Mouse (Mus musculus) CD4-positive, CD25-positive, alpha-beta regulatory T cell, adult 4 months (primary cell): ENCODE results near the gene Fscn2. TPM values are rescaled to one million over a fixed set of nuclear protein-coding genes. Genes with fewer than 3 reads are reported as not detected.

ENCODE experiments used
- ATAC-seq: one replicate; pipeline ENCODE4 v1.8.0; 2017
- polyA plus RNA-seq, 2 experiments: library from polyadenylated mRNA; unstranded; fragments of 100-300 nt; shearing (Covaris generic); gene quantifications; one replicate each; pipeline ENCODE4 v1.2.1; 2017

The Fscn2 gene
- polyA plus RNA-seq, 2 experiments from 2014 or later: 0.67 to 0.99 TPM

GRCm38 (mm10) chr11:120360062-120360461 lies 1.3 kb upstream of the Fscn2 start:
- ATAC-seq: no peak

GRCm38 (mm10) chr11:120360755-120361154 lies 579 bp upstream of the Fscn2 start:
- no peak for ATAC-seq

GRCm38 (mm10) chr11:120362891-120363290 lies 1.6 kb downstream of the Fscn2 start:
- ATAC-seq: no peak

- ATAC-seq: no peak
Measured at GRCm38 (mm10) chr11:120366443-120367027, 5.2 kb downstream of the Fscn2 start.

- ATAC-seq: no peak
Measured at GRCm38 (mm10) chr11:120369656-120370055, 8.3 kb downstream of the Fscn2 start.

- no peak for ATAC-seq
Measured at GRCm38 (mm10) chr11:120373025-120373424, 11.7 kb downstream of the Fscn2 start.

GRCm38 (mm10) chr11:120373820-120374586 lies 12.7 kb downstream of the Fscn2 start:
- no peak for ATAC-seq

- no peak for ATAC-seq
Measured at GRCm38 (mm10) chr11:120375324-120375723, 14.0 kb downstream of the Fscn2 start.

GRCm38 (mm10) chr11:120376302-120377160 lies 15.2 kb downstream of the Fscn2 start:
- ATAC-seq: no peak

- ATAC-seq: no peak
Measured at GRCm38 (mm10) chr11:120377337-120377736, 16.0 kb downstream of the Fscn2 start.

- ATAC-seq: peak; percentile 29
Measured at GRCm38 (mm10) chr11:120378031-120378610, 16.8 kb downstream of the Fscn2 start.

- ATAC-seq: peak; percentile 94
Measured at GRCm38 (mm10) chr11:120378611-120379540, 17.5 kb downstream of the Fscn2 start, which contains the start of gene Faap100. TSS of gene Faap100 (minus strand) at chr11:120378764.

- ATAC-seq: no peak
Measured at GRCm38 (mm10) chr11:120380271-120380670, 18.9 kb downstream of the Fscn2 start.

- ATAC-seq: no peak
Measured at GRCm38 (mm10) chr11:120381157-120381556, 19.8 kb downstream of the Fscn2 start.

- ATAC-seq: no peak
Measured at GRCm38 (mm10) chr11:120382509-120382908, 21.2 kb downstream of the Fscn2 start.

- ATAC-seq: no peak
Measured at GRCm38 (mm10) chr11:120386632-120387031, 25.3 kb downstream of the Fscn2 start.

GRCm38 (mm10) chr11:120387157-120387556 lies 25.8 kb downstream of the Fscn2 start:
- no peak for ATAC-seq

- no peak for ATAC-seq
Measured at GRCm38 (mm10) chr11:120388580-120388979, 27.2 kb downstream of the Fscn2 start.

- no peak for ATAC-seq
Measured at GRCm38 (mm10) chr11:120395661-120396060, 34.3 kb downstream of the Fscn2 start.

GRCm38 (mm10) chr11:120397602-120398001 lies 36.3 kb downstream of the Fscn2 start:
- ATAC-seq: no peak

GRCm38 (mm10) chr11:120399319-120399718 lies 38.0 kb downstream of the Fscn2 start:
- ATAC-seq: no peak

- no peak for ATAC-seq
Measured at GRCm38 (mm10) chr11:120404814-120405213, 43.5 kb downstream of the Fscn2 start.
